Mouse (Mus musculus) liver, embryonic 14.5 days (tissue): ENCODE data around the gene Itgb7. TPM values are rescaled to one million over a fixed set of nuclear protein-coding genes. Genes with fewer than 3 reads are reported as not detected.
A peak's percentile ranks its signal among the peaks of the same experiment; 100 is the strongest.

Source experiments
- ATAC-seq: fragments of 200-750 bp; cut with Nextera tagmentation; 2 replicates; pipeline ENCODE4 v1.8.0; 2017; ENCODE audit warnings: moderate number of reproducible peaks, mild to moderate bottlenecking, moderate library complexity; ENCODE audit not compliant: insufficient read depth
- DNase-seq, 3 experiments: peaks; one replicate each; pipeline ENCODE4 v3.0.0-alpha.2; 2012 to 2013; ENCODE audit warnings: low read depth in 3 of 3, low spot score in 3 of 3
- H3K27ac ChIP-seq: fragments of 300-500 bp; sonication (generic); 2 replicates; pipeline ENCODE4 v1.5.1; 2014; ENCODE audit warnings: moderate library complexity, mild to moderate bottlenecking, control low read depth, inconsistent platforms
- H3K27me3 ChIP-seq: fragments of 300-500 bp; sonication (generic); 2 replicates; pipeline ENCODE4 v1.6.1; 2014; ENCODE audit warnings: mild to moderate bottlenecking, low read length, moderate library complexity; ENCODE audit not compliant: control insufficient read depth, insufficient read depth
- H3K36me3 ChIP-seq: fragments of 300-500 bp; sonication (generic); replicated peaks from 2 replicates; pipeline ENCODE4 v1.6.1; 2014; ENCODE audit warnings: low read depth; ENCODE audit not compliant: control insufficient read depth, insufficient read depth
- H3K4me1 ChIP-seq, 2 experiments: fragments of 200-500 bp in 1 of 2; fragments of 300-500 bp in 1 of 2; sonication (generic) in 1 of 2; replicated peaks; 2 replicates each; pipeline ENCODE4 v1.6.1; 2012 to 2014; ENCODE audit warnings: antibody characterized with exemption in 1 of 2, inconsistent platforms in 1 of 2, low read length in 1 of 2; ENCODE audit not compliant: control insufficient read depth in 2 of 2, insufficient read depth in 2 of 2
- H3K4me2 ChIP-seq: fragments of 300-500 bp; sonication (generic); 2 replicates; pipeline ENCODE4 v1.6.1; 2014; ENCODE audit warnings: low read depth, mild to moderate bottlenecking, control low read depth, moderate library complexity
- H3K4me3 ChIP-seq, 2 experiments: fragments of 200-500 bp in 1 of 2; fragments of 300-500 bp in 1 of 2; sonication (generic) in 1 of 2; 2 replicates each; pipeline ENCODE4 v1.5.1; 2012 to 2014; ENCODE audit warnings: low read depth in 2 of 2, low read length in 2 of 2, mild to moderate bottlenecking in 2 of 2, control low read depth in 1 of 2, inconsistent platforms in 1 of 2, moderate library complexity in 1 of 2; ENCODE audit not compliant: insufficient read depth in 1 of 2
- H3K9ac ChIP-seq: fragments of 300-500 bp; sonication (generic); replicated peaks from 2 replicates; pipeline ENCODE4 v1.6.1; 2014; ENCODE audit warnings: mild to moderate bottlenecking, control low read depth, moderate library complexity
- H3K9me3 ChIP-seq: fragments of 300-500 bp; sonication (generic); 2 replicates; pipeline ENCODE4 v1.6.1; 2016; ENCODE audit warnings: low read length, mixed read lengths; ENCODE audit not compliant: control insufficient read depth
- CTCF ChIP-seq: IDR thresholded peaks from 2 replicates; pipeline ENCODE4 v1.5.1; 2016; ENCODE audit warnings: antibody characterized with exemption, low read depth, control low read depth
- EP300 ChIP-seq: IDR thresholded peaks from 2 replicates; pipeline ENCODE4 v1.6.1; 2016; ENCODE audit warnings: antibody characterized with exemption, low read depth
- WGBS: fragments of 180-500 bp; shearing (Covaris S2); extraction: QIAGEN DNeasy Blood & Tissue Kit; methylation state at CpG from one replicate; pipeline ENCODE4 v1.1.7; 2014; ENCODE audit not compliant: insufficient replicate concordance; 5-methylcytosine and 5-hydroxymethylcytosine counted together
- polyA plus RNA-seq, 2 experiments: library from polyadenylated mRNA; depleted of rRNA in 1 of 2; stranded (reverse) in 1 of 2; unstranded in 1 of 2; fragments of >200 nt; fragmentation: Nextera tagmentation in 1 of 2; extraction: Ambion mirVana in 1 of 2; gene quantifications; 2 replicates each; pipeline versions ENCODE4 v1.2.1 to v1.2.3; 2012 to 2014

Gene Itgb7
- polyA plus RNA-seq, 2 experiments: 2.7 to 5.6 TPM

DNA sequence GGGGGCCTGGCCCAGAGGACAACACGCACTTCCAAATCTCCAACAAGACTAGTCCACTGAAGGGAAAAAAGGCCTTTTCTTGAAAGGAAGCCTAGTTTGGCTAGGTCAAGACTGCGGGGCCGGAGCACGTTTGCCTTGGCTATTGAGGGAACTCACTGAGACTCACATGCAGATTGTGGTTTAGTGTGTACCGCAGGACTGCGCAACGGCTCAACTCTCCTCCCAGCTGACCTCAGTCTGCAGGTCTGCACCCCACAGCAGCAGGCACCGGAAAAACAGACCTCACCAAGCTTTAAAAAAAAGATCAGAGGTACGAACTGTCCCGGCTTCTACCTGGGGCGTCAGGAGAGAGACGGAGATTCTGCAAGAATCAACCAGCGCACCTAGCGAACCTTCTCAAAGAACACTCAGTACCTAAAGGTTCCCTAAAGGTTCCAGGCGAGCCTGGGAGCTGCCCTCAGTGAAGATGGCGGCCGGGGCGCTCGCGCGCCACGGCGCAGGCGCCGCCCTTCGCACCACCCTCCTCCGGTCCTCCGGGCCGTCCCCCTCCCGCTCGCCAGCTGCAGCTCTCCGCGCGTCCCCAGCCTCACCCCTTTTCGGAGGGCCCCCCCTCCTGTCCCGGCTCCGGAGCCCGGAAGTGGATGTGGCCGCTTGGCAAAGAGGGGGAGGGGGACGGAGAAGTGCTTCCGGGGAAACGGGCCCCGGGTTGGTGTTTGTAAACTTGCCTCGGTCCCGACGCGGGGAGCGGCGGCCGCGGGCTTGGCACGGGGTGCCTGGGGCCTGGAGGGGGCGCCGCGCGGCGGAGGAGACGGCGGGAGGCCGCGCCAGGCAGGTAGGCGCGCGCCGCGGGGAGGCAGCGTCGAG is 28.5 kb downstream of the Itgb7 start, which contains the start of gene Zfp740:
TSS of gene Zfp740 (plus strand) at position 279 of the 864 bp plus-strand sequence.
- under 1% methylated on average over 56 of the region's 68 CpGs for WGBS

DNA sequence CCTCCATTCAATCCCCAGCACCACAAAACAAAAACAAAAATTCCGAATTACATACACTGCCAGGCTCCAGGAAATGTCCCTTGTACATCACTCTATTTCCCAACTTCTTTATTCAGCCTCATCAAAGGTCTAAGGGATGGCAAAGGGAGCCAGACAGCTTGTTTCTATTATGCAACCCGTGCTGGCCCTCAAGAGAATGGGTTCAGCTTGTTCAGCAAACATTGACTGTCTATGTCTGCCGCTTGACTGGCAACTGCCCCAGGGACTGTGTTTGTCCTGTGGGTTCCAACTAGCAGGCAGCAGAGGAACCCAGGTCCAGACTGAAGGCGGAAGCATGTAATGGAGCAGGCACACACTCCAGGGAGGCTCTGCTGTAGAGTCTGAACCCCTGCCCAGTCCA is 32.9 kb downstream of the Itgb7 start:
- DNase-seq (no peak), ATAC-seq (no peak)
- Histone ChIP-seq H3K27ac (no peak overlapping the region), H3K9me3 (no peaks in the 10 kb centered on the region), H3K4me2 (no peak overlapping the region), H3K27me3 (no peaks in the 10 kb centered on the region), H3K4me1 (peaks cover 3 to 15% of the 10 kb centered on the region in 2 experiments), H3K9ac (no peak overlapping the region), H3K4me3 (no peak overlapping the region), H3K36me3 (no peaks in the 10 kb centered on the region)
- no peak for TF ChIP-seq EP300
- TF ChIP-seq CTCF: no peak
- 56% methylated on average over 4 of the region's 4 CpGs for WGBS

More for the DNA sequence above, 28.5 kb downstream of the Itgb7 start, which contains the start of gene Zfp740:
- Histone ChIP-seq H3K9ac (peak within 1 kb of the TSS; percentile 93), H3K4me2 (peak within 1 kb of the TSS; percentile 99), H3K9me3 (no peaks in the 10 kb centered on the region), H3K4me1 (peaks cover 8 to 21% of the 10 kb centered on the region in 2 experiments), H3K27ac (peak within 1 kb of the TSS; percentile 72), H3K27me3 (no peaks in the 10 kb centered on the region), H3K36me3 (peaks cover 14% of the 10 kb centered on the region), H3K4me3 (peak within 1 kb of the TSS; percentile 90 to 97)
- DNase-seq (peak; percentile 85 to 86 (median 86)), ATAC-seq (peak; percentile 95)
- TF ChIP-seq EP300 (no peak), CTCF (0 out of 2 replicates have a peak, but pooled peaks have one; percentile 6)

DNA sequence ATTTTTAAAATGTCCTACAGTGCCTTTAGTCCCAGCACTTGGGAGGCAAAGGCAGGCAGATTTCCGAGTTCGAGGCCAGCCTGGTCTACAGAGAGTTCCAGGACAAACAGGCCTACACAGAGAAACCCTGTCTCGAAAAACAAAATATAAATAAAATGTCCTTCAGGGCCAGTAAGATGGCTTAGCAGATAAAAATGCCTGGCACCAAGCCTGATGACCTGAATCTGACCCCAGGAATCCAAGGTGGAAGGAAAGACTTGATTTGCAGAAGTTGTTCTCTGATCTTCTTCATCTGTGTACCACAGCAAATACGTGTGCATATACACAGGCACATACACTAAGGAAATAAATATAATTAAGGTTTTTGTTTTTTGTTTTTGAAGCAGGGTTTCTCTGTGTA is 36.4 kb downstream of the Itgb7 start:
- DNase-seq (no peak), ATAC-seq (no peak)
- TF ChIP-seq EP300 (no peak), CTCF (no peak)
- no peak overlapping the region for H3K4me3 ChIP-seq
- 60% methylated on average over 4 of the region's 4 CpGs for WGBS
- no peaks in the 10 kb centered on the region for H3K36me3 ChIP-seq
- H3K9ac ChIP-seq: no peak overlapping the region
- H3K27ac ChIP-seq: no peak overlapping the region
- no peaks in the 10 kb centered on the region for H3K27me3 ChIP-seq
- H3K9me3 ChIP-seq: no peaks in the 10 kb centered on the region
- H3K4me1 ChIP-seq: peaks cover 0 to 20% of the 10 kb centered on the region in 2 experiments; a peak in 2 of 4 replicates
- no peak overlapping the region for H3K4me2 ChIP-seq

DNA sequence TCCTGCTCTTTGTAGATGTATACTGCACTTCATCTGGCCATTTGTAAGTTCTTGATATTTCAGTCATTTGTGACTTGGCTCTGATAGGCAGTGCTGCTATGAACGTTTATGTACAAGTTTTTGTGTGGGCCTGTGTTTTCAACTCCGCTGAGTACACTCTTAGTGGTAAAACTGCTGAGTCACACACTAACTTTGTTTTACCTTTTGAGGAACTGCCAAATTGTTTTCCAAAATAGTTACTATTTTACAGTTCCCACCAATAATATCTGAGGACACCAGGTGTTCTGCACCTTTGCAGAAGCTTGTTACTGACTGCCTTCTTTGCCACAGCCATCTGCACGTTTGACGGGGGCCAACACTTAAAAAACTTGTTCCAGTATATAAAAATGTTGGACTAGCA is 37.3 kb downstream of the Itgb7 start:
- no peak overlapping the region for H3K4me2 ChIP-seq
- H3K4me3 ChIP-seq: no peak overlapping the region
- H3K36me3 ChIP-seq: no peaks in the 10 kb centered on the region
- H3K4me1 ChIP-seq: peaks cover 0 to 20% of the 10 kb centered on the region in 2 experiments; a peak in 2 of 4 replicates
- DNase-seq: no peak
- H3K9me3 ChIP-seq: no peaks in the 10 kb centered on the region
- TF ChIP-seq EP300: no peak
- no peak for ATAC-seq
- H3K27ac ChIP-seq: no peak overlapping the region; the same call in 1 of the 2 replicates
- H3K27me3 ChIP-seq: no peaks in the 10 kb centered on the region
- WGBS: 32% methylated on average over 4 of the region's 4 CpGs
- no peak overlapping the region for H3K9ac ChIP-seq

DNA sequence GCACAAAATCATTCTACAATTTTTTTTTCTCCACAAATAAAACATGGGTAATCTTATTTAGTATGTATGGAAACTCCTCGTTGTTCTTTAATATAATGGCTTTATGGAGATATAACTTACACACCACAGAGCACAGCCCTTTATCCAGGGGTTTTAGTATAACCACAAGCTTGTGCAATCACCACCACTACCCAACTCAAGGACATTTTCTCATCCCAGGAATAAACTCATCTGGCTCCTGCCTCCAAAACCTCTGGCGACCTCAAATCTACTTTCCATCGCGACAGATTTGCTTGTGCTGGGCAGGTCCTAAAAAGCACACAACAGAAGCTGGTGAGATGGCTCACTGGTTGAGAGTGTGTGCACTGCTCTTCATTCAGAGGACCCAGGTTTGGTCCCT is 38.1 kb downstream of the Itgb7 start:
- Histone ChIP-seq H3K4me1 (peaks cover 0 to 22% of the 10 kb centered on the region in 2 experiments; a peak in 2 of 4 replicates), H3K27me3 (no peaks in the 10 kb centered on the region), H3K4me3 (no peak overlapping the region), H3K27ac (no peak overlapping the region), H3K36me3 (no peaks in the 10 kb centered on the region), H3K9me3 (no peaks in the 10 kb centered on the region), H3K9ac (no peak overlapping the region), H3K4me2 (no peak overlapping the region)
- WGBS: 55% methylated on average over 4 of the region's 4 CpGs
- no peak for ATAC-seq
- TF ChIP-seq CTCF (no peak), EP300 (no peak)
- DNase-seq: no peak
